Mouse (Mus musculus) CH12F3 (cell line): ENCODE measurements at regions not wholly inside any gene's neighbourhood (a gene's known extent, or its start where the extent isn't known, plus 50 kb on each side); places are given as distances from the start of the nearest gene placed in this dataset.

Source experiments
- in situ Hi-C: fragments of 300-500 bp; cut with MboI; formaldehyde crosslinking; loops from 2 replicates; pipeline ENCODE4 v1.14.3; 2020; ENCODE audit warnings: low sequenced_read_pairs

GRCm38 (mm10) chr1:43247609-43248008, 50.8 kb upstream of the Fhl2 start:
- in situ Hi-C loops = no loop called here

DNA sequence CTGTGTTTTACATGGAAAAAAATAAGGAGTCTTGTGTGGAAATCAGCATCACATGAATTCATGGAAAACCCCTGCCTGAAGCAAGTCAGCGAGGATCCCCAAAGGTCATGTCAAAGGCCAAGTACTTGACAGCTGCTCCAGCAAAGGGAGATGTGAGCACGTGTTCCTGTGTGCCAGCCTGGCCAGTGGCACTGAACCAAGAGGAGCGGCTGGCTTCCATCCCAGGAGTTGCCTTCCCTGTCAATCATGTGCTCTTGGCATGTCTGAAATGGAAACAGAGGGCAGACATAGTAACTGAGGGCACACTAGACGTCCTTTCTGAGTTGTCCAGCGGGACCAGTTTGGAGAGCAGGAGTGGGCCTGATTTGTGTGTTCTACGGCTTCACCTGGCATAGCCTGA, 53.5 kb upstream of the Fhl2 start:
- in situ Hi-C loops = loop anchor here (10.0 to 25.0 kb wide), 2 partner anchors 105 to 338 kb away; no protein-coding TSS in a partner anchor

- in situ Hi-C loops = loop anchor here (10.0 to 25.0 kb wide), 2 partner anchors 107 to 339 kb away; no protein-coding TSS in a partner anchor
Observed at GRCm38 (mm10) chr1:43251356-43251755, 54.6 kb upstream of the Fhl2 start.

- in situ Hi-C loops = loop anchor here (10.0 to 25.0 kb wide), 2 partner anchors 109 to 342 kb away; no protein-coding TSS in a partner anchor
Observed at GRCm38 (mm10) chr1:43254129-43254528, 57.3 kb upstream of the Fhl2 start.

DNA sequence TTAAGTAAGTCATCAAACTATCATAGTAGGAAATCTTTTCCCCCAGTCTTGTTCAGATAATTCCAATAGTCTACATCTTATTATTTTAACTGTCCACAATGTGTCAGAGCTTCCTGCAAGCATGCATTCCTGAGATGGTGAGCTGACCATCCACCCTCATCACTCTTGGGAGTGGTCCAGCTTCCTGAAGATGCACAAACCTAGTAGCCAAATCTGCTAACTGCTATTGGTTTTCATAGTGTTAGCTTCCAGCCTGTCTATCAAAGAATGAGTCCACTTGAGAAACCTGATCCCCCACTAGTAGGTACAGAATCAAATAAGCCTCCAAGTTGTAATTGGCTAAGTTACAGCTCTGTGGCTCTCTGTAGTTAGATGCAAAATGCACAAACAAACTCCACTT, 59.3 kb upstream of the Fhl2 start:
- in situ Hi-C loops = loop anchor here (10.0 to 25.0 kb wide), 2 partner anchors 111 to 344 kb away; no protein-coding TSS in a partner anchor

GRCm38 (mm10) chr1:43257909-43258308, 61.1 kb upstream of the Fhl2 start:
- in situ Hi-C loops = loop anchor here (10.0 to 25.0 kb wide), 2 partner anchors 113 to 346 kb away; no protein-coding TSS in a partner anchor

GRCm38 (mm10) chr1:43259841-43260240, 63.1 kb upstream of the Fhl2 start:
- in situ Hi-C loops = loop anchor here (10.0 to 25.0 kb wide), 2 partner anchors 115 to 348 kb away; no protein-coding TSS in a partner anchor

- in situ Hi-C loops = loop anchor here (25.0 kb wide), 1 partner anchor 348 kb away; no protein-coding TSS in a partner anchor
Observed at GRCm38 (mm10) chr1:43260491-43260890, 63.7 kb upstream of the Fhl2 start.

DNA sequence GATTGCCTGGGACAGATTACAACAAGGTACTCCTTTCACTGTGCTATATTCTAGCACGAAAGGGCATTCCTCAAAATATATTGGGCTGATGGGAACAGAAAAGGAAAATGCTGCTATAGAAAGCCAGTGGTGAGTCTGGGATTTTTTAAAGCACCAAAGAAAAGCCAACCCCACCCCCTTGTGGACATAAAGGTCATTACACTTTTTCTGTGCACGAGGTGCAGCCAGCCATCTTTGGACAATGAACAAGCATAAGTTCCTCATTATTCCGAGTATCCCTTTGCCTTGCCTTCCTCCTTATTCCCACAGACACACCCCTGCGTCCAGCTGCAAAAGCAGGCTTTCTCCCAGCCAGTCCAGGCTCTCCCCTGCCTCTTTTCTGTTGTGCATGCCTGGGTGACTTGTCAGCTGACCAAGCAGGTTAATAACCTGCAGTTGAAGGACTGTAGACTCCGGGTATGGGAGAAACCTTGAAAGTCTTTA, 67.7 kb upstream of the Fhl2 start:
- in situ Hi-C loops = loop anchor here (25.0 kb wide), 1 partner anchor 352 kb away; no protein-coding TSS in a partner anchor

DNA sequence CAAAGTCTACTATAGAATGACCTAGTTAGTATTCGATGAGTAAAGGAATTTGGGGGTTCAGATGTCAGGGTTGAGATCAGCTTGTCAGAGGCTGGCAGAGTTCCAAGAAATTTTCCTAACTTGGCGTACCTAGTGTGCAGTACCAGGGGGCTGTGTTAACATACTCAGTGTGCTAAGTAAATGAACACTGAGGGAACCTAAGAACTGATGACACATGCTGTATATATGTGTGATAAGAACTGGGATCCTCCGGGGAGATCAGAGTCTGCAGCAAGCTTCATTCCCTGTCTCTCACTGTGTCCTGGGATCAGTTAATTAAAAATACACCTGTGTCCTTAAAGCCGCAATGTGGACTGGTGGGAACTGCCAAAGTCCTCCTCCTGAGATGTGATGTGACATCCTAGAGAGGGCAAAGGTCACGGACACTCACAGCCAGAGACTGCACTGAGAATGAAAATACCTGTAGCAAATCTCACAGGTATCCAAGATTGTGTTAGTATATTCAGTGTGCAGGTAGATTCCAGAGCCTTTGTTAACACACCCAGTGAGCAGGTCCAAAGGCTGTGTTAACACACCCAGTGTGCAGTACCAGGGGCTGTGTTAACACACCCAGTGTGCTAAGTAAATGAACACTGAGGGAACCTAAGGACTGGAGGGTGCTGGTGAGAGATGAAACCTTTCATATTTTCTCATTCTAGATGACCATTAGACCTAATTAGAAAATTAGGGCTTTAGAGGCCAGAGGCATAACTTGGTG, 69.1 kb upstream of the Fhl2 start:
- in situ Hi-C loops = loop anchor here (25.0 kb wide), 1 partner anchor 354 kb away; no protein-coding TSS in a partner anchor

- in situ Hi-C loops = loop anchor here (25.0 kb wide), 1 partner anchor 357 kb away; no protein-coding TSS in a partner anchor
Observed at GRCm38 (mm10) chr1:43269685-43270084, 72.9 kb upstream of the Fhl2 start.

GRCm38 (mm10) chr1:43273236-43273868, 76.6 kb upstream of the Fhl2 start:
- in situ Hi-C loops = loop anchor here (25.0 kb wide), 1 partner anchor 361 kb away; no protein-coding TSS in a partner anchor

DNA sequence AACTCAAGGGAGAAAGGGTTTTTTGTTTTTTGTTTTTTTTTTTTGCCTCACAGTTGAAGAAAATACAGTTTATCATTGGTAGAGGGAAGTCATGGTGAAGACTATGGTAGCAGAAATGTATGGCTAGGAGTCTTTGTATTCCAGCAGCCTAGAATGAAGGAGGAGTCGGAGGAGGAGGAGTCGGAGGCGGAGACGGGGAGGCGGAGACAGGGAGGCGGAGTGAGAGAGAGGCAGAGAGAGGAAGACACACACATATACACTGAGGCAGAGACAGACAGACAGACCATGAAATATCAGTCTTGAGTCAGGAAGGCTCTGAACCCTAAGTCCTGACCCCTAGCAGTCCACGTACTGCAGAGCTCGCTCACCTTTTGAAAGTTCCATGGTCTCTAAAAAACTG, 95.0 kb upstream of the Fhl2 start:
- in situ Hi-C loops = no loop called here

GRCm38 (mm10) chr1:43292561-43292960, 95.8 kb upstream of the Fhl2 start:
- in situ Hi-C loops = no loop called here

GRCm38 (mm10) chr1:43294221-43295012, 97.6 kb upstream of the Fhl2 start:
- in situ Hi-C loops = no loop called here

GRCm38 (mm10) chr1:43297579-43297978, 100.8 kb upstream of the Fhl2 start:
- in situ Hi-C loops = no loop called here

DNA sequence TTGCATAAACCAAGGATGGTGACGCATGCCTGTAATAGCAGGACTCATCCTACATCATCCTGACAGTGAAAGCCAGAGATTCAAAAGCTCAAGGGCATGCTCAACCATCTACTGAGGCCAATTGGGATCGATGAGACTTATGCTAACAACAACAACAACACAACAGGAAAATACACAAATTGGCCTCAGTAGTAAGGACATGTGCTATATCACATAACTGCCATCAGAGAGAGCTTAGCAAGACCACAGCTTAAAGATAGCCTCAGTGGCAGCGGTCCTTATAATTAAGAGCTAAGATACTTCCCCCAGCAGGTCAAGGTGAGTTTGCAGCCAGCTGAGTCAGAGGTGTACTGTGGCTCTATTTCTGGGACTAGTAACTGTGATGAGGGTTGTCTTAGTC, 102.0 kb upstream of the Fhl2 start:
- in situ Hi-C loops = no loop called here

DNA sequence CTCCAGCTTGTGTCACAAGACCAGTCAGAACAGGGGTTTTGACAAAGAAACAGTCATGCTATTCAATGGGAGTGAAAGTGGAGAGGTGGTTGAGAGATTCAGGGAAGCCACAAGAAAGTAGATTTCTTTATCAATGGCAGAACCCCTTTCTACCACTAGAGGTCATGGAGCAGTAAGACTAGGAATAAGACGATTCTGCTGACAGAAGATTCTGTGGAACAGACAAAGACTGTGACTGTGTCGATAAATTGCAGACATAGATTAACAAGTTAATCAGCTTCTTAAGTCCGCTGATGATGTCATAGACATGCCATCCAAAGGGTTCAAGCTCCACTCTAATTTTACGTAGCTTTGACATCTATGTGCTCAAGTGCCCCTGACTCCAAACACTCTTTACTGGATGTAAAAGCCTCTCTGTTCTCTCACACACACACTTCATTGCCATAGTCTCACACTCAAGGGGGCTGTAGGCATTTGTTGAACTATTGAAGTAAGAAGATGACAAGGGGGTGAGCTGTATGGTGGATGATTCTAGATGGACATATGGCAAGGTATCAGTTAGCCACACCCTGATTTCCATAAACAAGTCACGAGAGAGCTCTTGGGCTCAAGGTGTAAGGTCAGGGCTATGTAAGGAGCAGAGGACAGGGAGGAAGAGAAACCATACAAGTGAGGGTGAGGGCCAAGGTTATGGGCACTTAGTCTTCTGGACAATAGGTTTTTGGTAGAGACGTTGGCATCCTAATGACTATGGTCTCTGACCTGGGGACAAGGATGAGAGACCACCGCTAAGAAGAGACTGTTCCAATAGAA, 102.9 kb upstream of the Fhl2 start:
- in situ Hi-C loops = no loop called here

DNA sequence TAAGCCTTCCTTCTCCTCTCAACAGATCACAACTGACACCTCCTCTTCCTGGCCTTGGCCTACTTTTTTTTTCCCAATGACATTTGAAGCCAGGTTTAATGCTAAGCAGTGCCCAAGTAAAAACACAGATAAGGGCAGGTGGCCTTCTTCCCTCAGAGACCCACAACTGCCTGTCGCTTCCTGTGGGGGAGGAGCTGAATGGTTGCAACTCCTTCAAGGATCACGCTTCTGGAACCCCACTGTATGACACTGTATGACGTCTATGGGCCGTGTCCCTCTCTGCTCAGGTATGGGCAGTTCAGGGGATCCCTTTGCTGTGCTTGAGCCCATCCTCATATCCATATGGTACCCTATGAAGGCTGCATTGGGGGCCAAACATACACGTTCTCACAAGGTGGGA, 103.9 kb upstream of the Fhl2 start:
- in situ Hi-C loops = no loop called here
